Mouse (Mus musculus): ENCODE results near the gene Arl5c. TPM values are rescaled to one million over a fixed set of nuclear protein-coding genes. Genes with fewer than 3 reads are reported as not detected.

Arl5c gene
- polyA plus RNA-seq, 2 experiments, result 2.4 to 6.1 TPM

DNA sequence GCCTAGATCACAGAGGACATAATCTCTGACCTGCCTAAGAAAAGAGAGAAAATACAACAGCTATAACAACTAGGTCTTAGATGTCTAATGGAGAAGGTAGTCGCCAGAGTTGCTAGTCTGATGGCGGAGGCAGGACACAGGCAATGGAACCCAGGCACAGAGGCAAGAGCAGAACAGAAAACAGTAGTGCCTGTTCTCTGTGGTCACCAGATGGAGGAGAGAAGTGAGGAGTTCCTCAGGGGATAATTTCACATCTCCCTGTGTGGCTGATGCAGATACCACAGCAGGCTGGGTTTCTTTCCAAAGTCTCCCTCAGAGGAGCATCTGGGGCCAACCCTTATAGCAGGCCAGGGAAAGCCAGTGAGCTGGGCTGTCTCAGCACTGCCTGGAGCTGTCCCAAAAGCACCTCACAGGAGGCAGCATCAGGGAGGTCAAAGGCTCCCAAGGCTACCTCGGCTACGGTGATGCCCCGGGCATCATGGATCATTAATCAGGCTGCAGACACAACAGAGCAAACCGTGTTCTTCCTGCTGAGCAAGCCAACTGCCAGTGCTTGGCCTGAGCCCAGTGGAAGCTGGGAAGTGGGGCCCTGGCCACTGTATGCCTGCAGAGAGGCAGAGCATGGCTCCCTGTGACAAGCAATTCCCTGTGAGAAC, 38.9 kb downstream of the Arl5c start:
- no peak overlapping the region for H3K4me2 ChIP-seq (replicated peaks; ENCODE audit: low read depth, low read length, severe bottlenecking)
- no peaks in the 10 kb centered on the region for H3K27me3 ChIP-seq (ENCODE audit: control insufficient read depth, insufficient read depth, low read length)
- ATAC-seq (ENCODE audit: low FRiP score, low read depth) (no peak), DNase-seq (ENCODE audit: low spot score) (no peak)
- TF ChIP-seq POLR2A (IDR thresholded peaks at IDR 0.05; ENCODE audit: borderline replicate concordance, extremely low read depth, insufficient read depth, insufficient read length), result no peak
- no peaks in the 10 kb centered on the region for H3K9me3 ChIP-seq (ENCODE audit: control insufficient read depth, low read length)
- H3K9ac ChIP-seq (ENCODE audit: low read depth, low read length, severe bottlenecking), result no peak overlapping the region
- no peak overlapping the region for H3K4me3 ChIP-seq (replicated peaks; ENCODE audit: low read length)
- no peak overlapping the region for H3K27ac ChIP-seq (replicated peaks; ENCODE audit: low read depth, low read length)
- H3K36me3 ChIP-seq (ENCODE audit: control insufficient read depth, insufficient read depth, low read length), result no peaks in the 10 kb centered on the region
- 53% methylated on average over 6 of the region's 6 CpGs for WGBS
- H3K4me1 ChIP-seq (ENCODE audit: control insufficient read depth, insufficient read depth, low read length), result no peaks in the 10 kb centered on the region

DNA sequence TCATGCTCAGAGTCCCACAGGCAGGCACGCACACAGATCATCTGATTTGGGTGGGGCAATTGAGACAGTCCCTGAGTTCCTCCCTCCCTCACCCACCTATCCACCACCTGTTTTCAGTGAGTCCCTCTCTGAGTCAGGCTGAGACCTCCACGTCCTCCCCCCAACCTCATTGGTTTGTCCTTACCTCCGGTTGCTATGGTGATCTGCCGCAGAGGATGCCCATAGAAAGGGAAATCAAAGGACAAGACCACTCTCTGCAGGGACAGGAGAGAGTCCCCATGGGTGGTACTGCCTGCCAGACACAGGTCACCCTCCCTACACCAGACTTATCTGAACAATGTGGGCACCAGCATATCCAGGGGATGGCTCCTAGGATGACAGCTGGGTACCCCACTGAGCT, 40.1 kb downstream of the Arl5c start:
- no peak for TF ChIP-seq POLR2A (IDR thresholded peaks at IDR 0.05; ENCODE audit: borderline replicate concordance, extremely low read depth, insufficient read depth, insufficient read length)
- WGBS, result 64% methylated on average over 4 of the region's 4 CpGs
- Histone ChIP-seq H3K9me3 (ENCODE audit: control insufficient read depth, low read length) (no peaks in the 10 kb centered on the region), H3K27ac (replicated peaks; ENCODE audit: low read depth, low read length) (no peak overlapping the region), H3K4me3 (replicated peaks; ENCODE audit: low read length) (no peak overlapping the region), H3K36me3 (ENCODE audit: control insufficient read depth, insufficient read depth, low read length) (no peaks in the 10 kb centered on the region), H3K4me1 (ENCODE audit: control insufficient read depth, insufficient read depth, low read length) (no peaks in the 10 kb centered on the region), H3K9ac (ENCODE audit: low read depth, low read length, severe bottlenecking) (no peak overlapping the region), H3K27me3 (ENCODE audit: control insufficient read depth, insufficient read depth, low read length) (no peaks in the 10 kb centered on the region), H3K4me2 (replicated peaks; ENCODE audit: low read depth, low read length, severe bottlenecking) (no peak overlapping the region)
- ATAC-seq (ENCODE audit: low FRiP score, low read depth) (no peak), DNase-seq (ENCODE audit: low spot score) (no peak)

DNA sequence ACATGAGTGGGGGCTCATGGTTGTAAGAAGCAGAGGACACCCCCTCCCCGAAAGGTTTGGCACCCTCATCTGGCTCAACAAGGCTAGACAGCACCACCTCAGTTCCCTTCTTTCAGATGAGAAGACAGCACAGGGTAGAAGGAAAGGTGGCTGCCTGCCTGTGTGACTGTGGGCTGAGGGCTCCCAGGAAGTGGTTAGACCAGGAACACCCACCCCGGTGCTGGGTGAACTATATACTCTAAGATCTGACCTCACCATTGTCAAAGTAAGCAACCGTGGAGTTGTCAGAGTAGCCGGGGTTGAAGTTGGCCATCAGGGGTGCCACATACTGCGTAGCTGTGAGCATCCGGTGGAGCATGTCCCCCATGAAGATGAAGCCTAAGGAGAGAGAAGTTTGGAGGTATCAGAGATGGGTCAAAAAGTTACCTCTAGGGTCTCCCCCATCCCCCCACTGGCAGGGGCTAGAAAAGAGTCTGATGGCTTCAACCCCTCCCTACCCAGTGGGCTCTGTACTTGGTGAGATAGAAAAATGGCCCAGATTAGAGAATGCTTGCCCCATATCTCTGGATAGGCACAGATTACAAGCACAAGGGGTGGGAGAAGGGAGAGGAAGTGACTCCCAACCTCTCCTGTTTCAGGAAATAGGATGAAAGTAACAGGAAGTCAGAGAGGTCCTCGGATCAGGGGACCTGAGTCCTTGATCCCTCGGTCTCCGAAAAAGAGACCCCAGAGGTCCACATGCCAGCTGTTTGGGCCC, 40.7 kb downstream of the Arl5c start:
- no peaks in the 10 kb centered on the region for H3K4me1 ChIP-seq (ENCODE audit: control insufficient read depth, insufficient read depth, low read length)
- no peaks in the 10 kb centered on the region for H3K36me3 ChIP-seq (ENCODE audit: control insufficient read depth, insufficient read depth, low read length)
- no peak overlapping the region for H3K27ac ChIP-seq (replicated peaks; ENCODE audit: low read depth, low read length)
- H3K9ac ChIP-seq (ENCODE audit: low read depth, low read length, severe bottlenecking), result no peak overlapping the region
- 82% methylated on average over 9 of the region's 9 CpGs for WGBS
- ATAC-seq (ENCODE audit: low FRiP score, low read depth), result no peak
- H3K9me3 ChIP-seq (ENCODE audit: control insufficient read depth, low read length), result no peaks in the 10 kb centered on the region
- no peak overlapping the region for H3K4me2 ChIP-seq (replicated peaks; ENCODE audit: low read depth, low read length, severe bottlenecking)
- no peaks in the 10 kb centered on the region for H3K27me3 ChIP-seq (ENCODE audit: control insufficient read depth, insufficient read depth, low read length)
- no peak for TF ChIP-seq POLR2A (IDR thresholded peaks at IDR 0.05; ENCODE audit: borderline replicate concordance, extremely low read depth, insufficient read depth, insufficient read length)
- DNase-seq (ENCODE audit: low spot score), result no peak
- H3K4me3 ChIP-seq (replicated peaks; ENCODE audit: low read length), result no peak overlapping the region

GRCm38 (mm10) chr11:97954469-97955141, 41.4 kb downstream of the Arl5c start:
- no peak for ATAC-seq (ENCODE audit: low FRiP score, low read depth)
- H3K36me3 ChIP-seq (ENCODE audit: control insufficient read depth, insufficient read depth, low read length), result no peaks in the 10 kb centered on the region
- no peaks in the 10 kb centered on the region for H3K27me3 ChIP-seq (ENCODE audit: control insufficient read depth, insufficient read depth, low read length)
- no peak overlapping the region for H3K9ac ChIP-seq (ENCODE audit: low read depth, low read length, severe bottlenecking)
- H3K9me3 ChIP-seq (ENCODE audit: control insufficient read depth, low read length), result no peaks in the 10 kb centered on the region
- WGBS, result 77% methylated on average over 14 of the region's 14 CpGs
- TF ChIP-seq POLR2A (IDR thresholded peaks at IDR 0.05; ENCODE audit: borderline replicate concordance, extremely low read depth, insufficient read depth, insufficient read length), result no peak
- DNase-seq (ENCODE audit: low spot score), result no peak
- H3K4me3 ChIP-seq (replicated peaks; ENCODE audit: low read length), result no peak overlapping the region
- H3K27ac ChIP-seq (replicated peaks; ENCODE audit: low read depth, low read length), result no peak overlapping the region
- H3K4me1 ChIP-seq (ENCODE audit: control insufficient read depth, insufficient read depth, low read length), result no peaks in the 10 kb centered on the region
- no peak overlapping the region for H3K4me2 ChIP-seq (replicated peaks; ENCODE audit: low read depth, low read length, severe bottlenecking)

DNA sequence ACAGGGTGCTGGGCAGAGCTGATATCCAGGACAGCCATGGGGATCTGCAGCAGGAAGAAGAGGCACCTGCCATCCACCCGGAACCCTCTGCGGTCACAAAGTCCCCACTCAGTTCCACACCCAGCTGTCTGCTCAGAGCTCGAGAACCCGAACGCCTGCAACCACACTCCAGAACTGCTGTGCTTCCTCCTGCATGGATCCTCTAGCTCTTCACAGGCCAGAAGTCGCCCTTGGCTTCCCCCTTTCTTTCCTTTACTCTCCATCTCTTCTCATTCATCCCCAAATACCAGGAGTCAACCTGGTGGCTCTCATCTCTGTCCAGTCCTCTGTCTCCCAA, 42.1 kb downstream of the Arl5c start:
- H3K9me3 ChIP-seq (ENCODE audit: control insufficient read depth, low read length), result no peaks in the 10 kb centered on the region
- H3K4me2 ChIP-seq (replicated peaks; ENCODE audit: low read depth, low read length, severe bottlenecking), result no peak overlapping the region
- 94% methylated on average over 6 of the region's 6 CpGs for WGBS
- DNase-seq (ENCODE audit: low spot score) (no peak), ATAC-seq (ENCODE audit: low FRiP score, low read depth) (no peak)
- no peaks in the 10 kb centered on the region for H3K4me1 ChIP-seq (ENCODE audit: control insufficient read depth, insufficient read depth, low read length)
- no peak overlapping the region for H3K27ac ChIP-seq (replicated peaks; ENCODE audit: low read depth, low read length)
- no peak overlapping the region for H3K9ac ChIP-seq (ENCODE audit: low read depth, low read length, severe bottlenecking)
- no peaks in the 10 kb centered on the region for H3K36me3 ChIP-seq (ENCODE audit: control insufficient read depth, insufficient read depth, low read length)
- no peak overlapping the region for H3K4me3 ChIP-seq (replicated peaks; ENCODE audit: low read length)
- no peaks in the 10 kb centered on the region for H3K27me3 ChIP-seq (ENCODE audit: control insufficient read depth, insufficient read depth, low read length)
- TF ChIP-seq POLR2A (IDR thresholded peaks at IDR 0.05; ENCODE audit: borderline replicate concordance, extremely low read depth, insufficient read depth, insufficient read length), result no peak
